Mouse (Mus musculus): ENCODE measurements around the gene Itpr3. TPM values are rescaled to one million over a fixed set of nuclear protein-coding genes. Genes with fewer than 3 reads are reported as not detected.

Itpr3 gene
- polyA plus RNA-seq (2014; fragmentation: Illumina TruSeq; extraction: RNeasy Lipid Tissue Mini Kit (QIAGEN cat#74804); ENCODE audit: low read depth, low replicate concordance): 0.29 TPM

DNA sequence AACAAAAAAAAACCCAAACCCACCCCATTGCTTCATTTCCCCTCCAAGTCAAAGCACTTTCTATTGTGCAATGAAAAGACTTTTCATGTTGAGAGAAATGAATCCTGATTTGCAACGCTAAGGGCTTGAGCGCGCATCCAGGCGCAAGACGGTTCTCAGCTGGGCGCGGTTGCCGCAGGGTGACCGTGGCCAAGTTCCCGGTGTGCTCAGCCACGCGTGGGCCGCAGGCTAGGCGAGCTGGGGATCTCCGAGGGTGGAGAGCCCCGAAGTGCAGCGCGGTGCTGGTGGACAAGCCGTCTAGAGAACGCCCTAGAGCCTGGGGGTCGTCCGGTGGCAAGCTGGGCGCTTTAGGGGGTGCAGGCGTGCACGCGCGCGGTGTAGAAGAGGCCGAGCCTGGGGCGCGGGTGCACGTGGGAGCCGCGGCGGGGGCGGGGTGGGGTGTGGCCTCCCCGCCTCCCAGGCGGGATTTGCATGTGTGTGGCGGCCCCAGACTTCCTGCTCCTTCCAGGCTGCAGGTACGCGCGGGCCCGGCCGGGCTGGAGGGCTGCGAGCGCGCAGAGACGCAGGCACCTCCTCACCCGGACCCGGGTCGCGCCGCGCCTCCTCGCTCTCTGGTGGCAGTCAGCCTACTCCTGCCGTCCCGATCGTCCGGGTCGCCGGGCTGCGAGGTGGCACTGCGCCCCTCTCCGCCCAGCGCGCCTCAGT lies at the start of gene Itpr3:
TSS of gene Itpr3 (plus strand) at position 493 of the 705 bp plus-strand sequence.

DNA sequence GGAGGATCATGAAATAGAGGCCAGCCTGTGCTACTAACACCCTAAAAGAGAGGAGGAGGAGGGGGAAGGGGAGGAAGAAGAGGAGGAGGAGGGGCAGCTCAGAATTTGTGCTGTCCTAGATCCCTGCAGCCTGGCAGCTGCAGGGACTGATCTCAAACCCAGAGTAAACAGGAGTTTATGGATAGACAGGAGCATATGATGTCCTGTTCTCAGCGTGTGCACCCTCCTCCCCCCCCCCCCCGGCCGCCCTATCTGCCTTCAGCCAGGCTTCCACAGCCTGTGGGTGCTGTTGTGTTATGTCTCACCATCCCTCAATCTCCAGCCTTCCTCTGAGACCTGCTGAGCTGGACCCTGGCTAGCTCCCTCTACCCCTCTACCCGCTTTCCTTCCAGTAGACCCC lies 28.2 kb upstream of the Itpr3 start, which contains the start of gene Bak1:
TSS of gene Bak1 (minus strand) at position 101 of the 400 bp plus-strand sequence.

GRCm38 (mm10) chr17:27133551-27134141 lies 76.5 kb downstream of the Itpr3 start, which contains the start of gene Uqcc2:
Gene Uqcc2 (minus strand): TSS chr17:27133916.

GRCm38 (mm10) chr17:27167545-27167944 lies 110.4 kb downstream of the Itpr3 start, which contains the start of gene Ip6k3:
Gene Ip6k3 (minus strand): TSS chr17:27167795.

Other genes starting within 250 kb of the Itpr3 start
- gene Nkx2-5, start 212.3 kb upstream of the Itpr3 start, polyA plus RNA-seq (2014; fragmentation: Illumina TruSeq; extraction: RNeasy Lipid Tissue Mini Kit (QIAGEN cat#74804); ENCODE audit: low read depth, low replicate concordance): not detected
- not detected for gene Kifc5b, start 140.2 kb upstream of the Itpr3 start, polyA plus RNA-seq (2014; fragmentation: Illumina TruSeq; extraction: RNeasy Lipid Tissue Mini Kit (QIAGEN cat#74804); ENCODE audit: low read depth, low replicate concordance)
- 3.4 TPM for gene Phf1, start 124.3 kb upstream of the Itpr3 start, polyA plus RNA-seq (2014; fragmentation: Illumina TruSeq; extraction: RNeasy Lipid Tissue Mini Kit (QIAGEN cat#74804); ENCODE audit: low read depth, low replicate concordance)
- 17.7 TPM for gene Cuta, start 117.7 kb upstream of the Itpr3 start, polyA plus RNA-seq (2014; fragmentation: Illumina TruSeq; extraction: RNeasy Lipid Tissue Mini Kit (QIAGEN cat#74804); ENCODE audit: low read depth, low replicate concordance)
- 0.93 TPM for gene Syngap1, start 116.1 kb upstream of the Itpr3 start, polyA plus RNA-seq (2014; fragmentation: Illumina TruSeq; extraction: RNeasy Lipid Tissue Mini Kit (QIAGEN cat#74804); ENCODE audit: low read depth, low replicate concordance)
- gene Zbtb9, start 84.1 kb upstream of the Itpr3 start, polyA plus RNA-seq (2014; fragmentation: Illumina TruSeq; extraction: RNeasy Lipid Tissue Mini Kit (QIAGEN cat#74804); ENCODE audit: low read depth, low replicate concordance): 10.1 TPM
- gene Bak1, start 28.3 kb upstream of the Itpr3 start, polyA plus RNA-seq (2014; fragmentation: Illumina TruSeq; extraction: RNeasy Lipid Tissue Mini Kit (QIAGEN cat#74804); ENCODE audit: low read depth, low replicate concordance): 1.7 TPM
- gene Uqcc2, start 76.6 kb downstream of the Itpr3 start, polyA plus RNA-seq (2014; fragmentation: Illumina TruSeq; extraction: RNeasy Lipid Tissue Mini Kit (QIAGEN cat#74804); ENCODE audit: low read depth, low replicate concordance): 23.4 TPM
- gene Ip6k3, start 110.5 kb downstream of the Itpr3 start, polyA plus RNA-seq (2014; fragmentation: Illumina TruSeq; extraction: RNeasy Lipid Tissue Mini Kit (QIAGEN cat#74804); ENCODE audit: low read depth, low replicate concordance): 0.23 TPM
- 3.1 TPM for gene Lemd2, start 147.2 kb downstream of the Itpr3 start, polyA plus RNA-seq (2014; fragmentation: Illumina TruSeq; extraction: RNeasy Lipid Tissue Mini Kit (QIAGEN cat#74804); ENCODE audit: low read depth, low replicate concordance)

Data from adrenal gland, adult 10 weeks (tissue).